Mouse (Mus musculus) brain, embryonic 14.5 days (tissue): Measurements from ENCODE around the gene Mylk. TPM values are rescaled to one million over a fixed set of nuclear protein-coding genes. Genes with fewer than 3 reads are reported as not detected.
A peak's percentile ranks its signal among the peaks of the same experiment; 100 is the strongest.
"Not testable (repeated sequence)": the region's sequence is repeated elsewhere in the genome, so short reads cannot be mapped to it uniquely, and the experiment has no call there.

Experiments used
- DNase-seq: peaks from one replicate; pipeline ENCODE4 v3.0.0-alpha.2; 2011; ENCODE audit warnings: low read depth
- CTCF ChIP-seq: fragments of 200-500 bp; IDR thresholded peaks from 2 replicates; pipeline ENCODE4 v1.5.1; 2012; ENCODE audit warnings: inconsistent platforms, mild to moderate bottlenecking, moderate library complexity, borderline replicate concordance; ENCODE audit not compliant: insufficient read depth, insufficient read length; ENCODE audit errors: extremely low read depth
- POLR2A ChIP-seq: fragments of 200-500 bp; IDR thresholded peaks from 2 replicates; pipeline ENCODE4 v1.6.1; 2012; ENCODE audit warnings: mild to moderate bottlenecking, inconsistent platforms, borderline replicate concordance; ENCODE audit not compliant: poor library complexity, insufficient read depth, insufficient read length, severe bottlenecking; ENCODE audit errors: extremely low read depth
- polyA plus RNA-seq: library from polyadenylated mRNA; depleted of rRNA; stranded (reverse); fragments of >200 nt; gene quantifications from 2 replicates; pipeline ENCODE4 v1.2.3, GENCODE M21; 2012; rRNA removed

Gene Mylk
- 5.7 and 8.9 TPM in 2 replicates for polyA plus RNA-seq

DNA sequence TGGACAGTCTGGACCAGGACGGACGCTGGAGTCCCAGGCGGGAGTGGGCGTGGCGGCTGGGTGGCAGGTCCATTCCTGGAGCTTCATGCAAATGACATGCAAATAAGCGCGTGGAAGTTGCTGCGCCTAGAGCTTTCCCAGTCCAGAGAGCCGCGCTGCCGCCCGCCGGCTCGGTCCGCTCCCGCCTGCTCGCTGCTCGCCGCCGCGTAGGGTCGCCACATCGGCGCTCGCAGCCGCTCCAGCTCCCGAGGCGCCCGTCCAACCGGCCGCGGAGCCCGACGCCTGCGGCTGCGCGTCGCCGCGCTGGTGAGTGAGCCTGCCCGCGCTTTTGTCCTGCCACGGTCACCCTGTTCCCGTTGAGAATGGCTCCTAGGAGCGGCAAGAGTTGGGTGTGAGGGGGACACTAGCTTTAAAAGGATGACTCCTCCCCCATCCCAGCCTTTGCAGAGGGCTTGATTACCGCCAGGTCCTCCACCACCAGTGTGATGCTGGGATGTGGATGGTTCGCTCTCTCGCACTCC, at the start of gene Mylk:
Mylk (plus strand) TSS at position 146 of the 521 bp plus-strand sequence.
- DNase-seq = peak; percentile 94
- TF ChIP-seq POLR2A = peak; percentile 66
- TF ChIP-seq CTCF = no peak

DNA sequence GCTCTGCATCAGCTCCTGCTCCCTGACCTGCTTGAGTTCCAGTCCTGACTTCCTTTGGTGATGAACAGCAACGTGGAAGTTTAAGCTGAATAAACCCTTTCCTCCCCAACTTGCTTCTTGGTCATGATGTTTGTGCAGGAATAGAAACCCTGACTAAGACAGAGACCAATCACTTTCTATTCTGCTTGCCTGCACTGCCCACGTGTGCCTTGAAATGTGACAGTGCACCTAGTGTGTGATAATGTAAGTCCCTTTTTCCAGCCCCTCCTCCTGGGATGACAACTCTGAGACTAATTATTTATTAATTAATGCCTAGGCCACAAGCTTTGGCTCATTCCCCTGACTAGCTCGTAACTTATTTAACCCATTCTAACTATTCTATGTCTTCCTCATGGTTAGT, 46.3 kb upstream of the Mylk start:
- not testable (repeated sequence) for DNase-seq

DNA sequence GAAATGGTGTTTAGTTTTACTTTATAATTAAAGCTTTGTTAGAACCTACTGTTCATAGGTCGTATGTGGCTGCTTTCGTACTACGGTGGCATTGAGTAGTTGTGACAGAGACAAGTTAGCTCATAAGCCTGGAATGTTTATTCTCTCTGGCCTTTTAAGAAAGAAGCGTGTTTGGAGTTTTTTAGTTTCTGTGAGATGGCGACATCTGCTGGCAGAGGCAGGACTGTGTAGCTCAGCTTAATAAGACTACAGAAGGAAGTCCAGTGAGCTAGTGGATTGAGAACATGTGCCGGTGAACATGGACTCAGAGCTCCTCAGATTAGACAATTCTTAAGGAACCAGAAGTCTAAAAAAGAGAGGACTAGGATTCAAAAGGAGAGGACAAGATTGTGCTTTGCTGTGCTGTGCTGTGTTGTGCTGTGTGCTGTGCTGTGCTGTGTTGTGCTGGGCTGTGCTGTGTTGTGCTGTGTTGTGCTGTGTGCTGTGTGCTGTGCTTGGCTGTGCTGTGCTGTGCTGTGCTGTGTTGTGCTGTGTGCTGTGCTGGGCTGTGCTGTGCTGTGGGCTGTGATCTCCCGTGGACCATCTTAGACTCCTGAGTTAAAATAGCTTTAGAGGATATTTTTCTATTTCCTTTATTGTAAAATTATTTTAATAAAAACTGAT, 44.7 kb upstream of the Mylk start:
- peak; percentile 93 for DNase-seq
- no peak for TF ChIP-seq POLR2A
- peak; percentile 81; the same call in 1 of the 2 replicates for TF ChIP-seq CTCF

DNA sequence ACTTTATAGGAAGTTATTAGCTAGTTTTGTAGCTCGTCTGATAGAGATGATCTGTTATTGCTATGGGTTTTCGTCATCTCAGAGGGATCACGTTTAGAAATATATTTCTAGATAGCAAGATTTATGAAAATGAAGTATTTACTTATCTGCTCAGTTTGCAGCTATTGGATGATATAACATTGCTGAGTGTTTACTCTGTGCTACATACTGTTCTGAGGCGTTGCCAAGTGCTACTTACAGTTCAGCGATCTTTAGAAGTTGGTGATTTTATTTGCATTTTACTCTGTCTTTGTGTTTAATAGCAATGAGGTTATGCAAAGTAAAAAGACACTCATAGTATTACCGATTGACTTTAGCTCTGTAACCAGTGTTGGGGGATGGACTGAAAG, 44.2 kb upstream of the Mylk start:
- DNase-seq = no peak
- TF ChIP-seq CTCF (no peak), POLR2A (no peak)

DNA sequence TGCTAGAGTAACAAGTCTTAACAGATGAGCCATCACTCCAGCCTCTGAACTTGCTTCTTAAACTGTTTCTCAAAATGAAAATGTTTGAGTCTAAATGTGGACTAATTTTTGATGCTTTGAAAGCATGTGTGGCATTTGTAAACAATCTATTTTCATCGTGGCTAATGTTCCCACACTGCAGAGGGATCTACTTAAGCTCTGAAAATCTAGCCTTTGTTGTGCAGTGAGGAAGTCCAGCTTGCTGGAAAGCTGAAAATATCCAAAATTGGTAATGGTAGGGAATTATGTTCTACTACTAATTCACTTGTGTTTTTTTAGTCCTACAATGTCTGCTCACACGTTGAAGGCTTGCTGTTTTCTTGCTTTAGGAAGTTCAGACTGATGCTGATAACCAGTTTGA, 39.0 kb upstream of the Mylk start:
- TF ChIP-seq CTCF (no peak), POLR2A (no peak)
- no peak for DNase-seq

DNA sequence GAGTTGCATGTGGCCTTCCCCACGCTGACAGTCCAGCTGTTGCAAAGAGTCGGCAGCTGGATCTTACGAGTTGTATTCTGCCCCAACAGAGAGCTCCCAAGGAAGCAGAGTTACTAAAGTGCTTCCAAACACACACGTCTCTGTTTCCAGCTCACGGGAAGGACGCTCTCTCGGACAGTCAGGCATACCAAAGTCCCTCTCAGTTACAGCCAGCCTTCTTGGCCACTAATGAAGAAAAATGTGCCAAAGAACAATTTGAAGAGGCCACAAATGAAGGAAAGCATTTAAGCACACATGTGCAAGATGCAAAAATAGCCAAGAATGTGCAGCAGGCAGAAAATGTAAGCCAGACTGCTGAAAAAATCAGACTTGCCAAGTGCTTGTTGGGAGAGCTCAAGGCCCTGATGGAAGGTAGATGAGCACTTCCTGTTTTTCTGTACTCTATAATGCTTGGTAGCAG, 38.5 kb upstream of the Mylk start:
- no peak for DNase-seq
- no peak for TF ChIP-seq POLR2A
- no peak for TF ChIP-seq CTCF

DNA sequence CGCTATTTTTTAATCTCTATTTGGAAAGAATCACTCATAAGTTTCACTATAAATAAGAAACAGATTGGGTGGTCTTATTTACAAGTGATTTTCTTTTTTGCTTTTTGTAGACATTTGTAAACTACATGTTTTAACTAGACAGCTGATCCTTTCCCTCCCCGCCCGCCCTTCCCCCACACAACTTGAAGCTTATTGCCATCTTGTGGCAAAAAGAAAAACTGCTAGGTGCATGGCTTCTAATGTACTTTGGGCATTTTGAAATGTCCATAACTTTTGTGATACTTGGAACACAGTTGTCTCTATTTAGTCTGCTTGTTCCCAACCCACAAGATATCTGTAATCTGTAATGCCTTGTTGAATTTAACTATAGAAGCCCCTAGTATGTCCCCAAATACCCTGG, 33.5 kb upstream of the Mylk start:
- peak; percentile 50; the same call in 1 of the 2 replicates for TF ChIP-seq CTCF
- no peak for TF ChIP-seq POLR2A
- DNase-seq = peak; percentile 60

DNA sequence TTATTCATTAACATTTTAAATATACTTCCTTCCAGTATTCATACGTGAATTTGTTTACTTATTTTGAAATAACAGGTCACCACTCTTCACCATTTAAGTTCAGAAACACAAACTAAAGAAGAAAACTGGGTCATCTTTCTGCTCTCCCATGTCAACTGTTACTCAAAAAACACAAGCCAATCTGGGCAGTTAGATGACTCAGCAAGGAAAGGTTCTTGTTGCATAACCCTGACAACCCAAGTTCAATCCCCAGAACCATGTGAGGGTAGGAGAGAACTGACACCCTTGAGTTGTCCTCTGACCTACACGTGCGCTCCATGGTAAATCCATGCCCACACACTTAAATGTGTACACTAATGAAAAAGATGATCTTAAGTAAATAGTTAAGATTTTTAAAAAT, 19.9 kb upstream of the Mylk start:
- no peak for TF ChIP-seq POLR2A
- TF ChIP-seq CTCF = no peak

DNA sequence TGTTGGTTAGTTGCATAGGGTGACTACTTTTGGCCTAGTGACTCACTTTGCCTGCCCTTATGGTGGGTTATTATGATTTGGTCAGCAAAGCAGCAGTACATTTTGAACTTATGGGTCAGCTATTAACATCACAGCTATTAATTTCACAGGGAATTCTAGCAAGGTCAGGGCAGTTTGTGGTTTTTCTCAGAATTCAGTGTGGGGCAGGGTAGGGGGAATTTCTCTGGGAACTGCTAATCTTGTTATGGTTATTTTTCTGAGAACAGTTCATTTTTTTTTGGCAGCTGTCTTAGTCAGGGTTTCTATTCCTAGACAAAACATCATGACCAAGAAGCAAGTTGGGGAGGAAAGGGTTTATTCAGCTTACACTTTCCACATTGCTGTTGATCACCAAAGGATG, 16.4 kb upstream of the Mylk start:
- not testable (repeated sequence) for DNase-seq

More for the DNA sequence above, 19.9 kb upstream of the Mylk start:
- DNase-seq = no peak

DNA sequence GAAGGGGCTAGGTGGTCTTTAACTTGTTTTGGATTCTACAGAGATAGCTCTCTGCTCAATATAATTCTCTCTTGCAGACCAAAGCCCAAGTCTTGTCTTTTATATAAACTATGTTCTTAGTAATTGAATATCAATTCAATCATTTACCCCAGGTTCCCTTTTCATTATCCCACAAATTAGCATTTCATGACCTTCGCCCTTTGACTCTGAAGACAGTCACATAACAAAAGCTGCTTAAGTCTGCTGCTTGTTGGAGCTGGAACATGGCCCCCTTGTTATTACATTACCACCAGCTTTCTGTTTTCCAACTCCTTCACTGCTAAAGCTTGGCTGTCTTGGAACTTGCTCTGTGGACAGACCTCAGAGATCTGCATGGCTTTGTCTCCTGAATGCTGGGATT, 15.6 kb upstream of the Mylk start:
- no peak for TF ChIP-seq CTCF
- TF ChIP-seq POLR2A = no peak
- DNase-seq = no peak

DNA sequence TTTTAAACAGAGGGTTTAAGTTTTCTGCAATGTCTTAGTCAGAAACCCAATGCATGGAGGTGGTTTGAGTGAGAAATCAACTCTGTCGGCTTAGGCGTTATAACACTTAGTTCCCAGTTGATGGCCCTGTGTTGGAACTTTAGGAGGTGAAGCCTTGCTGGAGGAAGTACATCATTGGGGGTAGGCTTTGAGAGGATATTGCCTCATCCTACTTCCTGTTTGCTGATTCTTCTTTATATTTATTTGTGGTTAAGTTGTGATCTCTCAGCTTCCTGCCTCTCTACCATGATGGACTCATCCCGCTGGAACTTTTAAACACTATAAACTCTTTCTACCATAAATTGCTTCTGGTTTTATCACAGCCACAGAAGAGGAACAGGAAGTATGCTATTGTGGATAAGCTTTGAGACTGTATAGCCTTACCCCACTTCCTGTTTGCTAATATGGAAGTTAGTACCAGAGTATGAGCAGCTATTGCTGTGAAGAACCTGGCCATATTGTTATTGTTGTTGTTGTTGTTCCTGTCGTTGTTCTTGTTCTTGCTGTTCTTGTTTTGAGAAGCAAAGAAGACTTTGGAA, 6.3 kb upstream of the Mylk start:
- TF ChIP-seq CTCF (no peak), POLR2A (no peak)
- no peak for DNase-seq

DNA sequence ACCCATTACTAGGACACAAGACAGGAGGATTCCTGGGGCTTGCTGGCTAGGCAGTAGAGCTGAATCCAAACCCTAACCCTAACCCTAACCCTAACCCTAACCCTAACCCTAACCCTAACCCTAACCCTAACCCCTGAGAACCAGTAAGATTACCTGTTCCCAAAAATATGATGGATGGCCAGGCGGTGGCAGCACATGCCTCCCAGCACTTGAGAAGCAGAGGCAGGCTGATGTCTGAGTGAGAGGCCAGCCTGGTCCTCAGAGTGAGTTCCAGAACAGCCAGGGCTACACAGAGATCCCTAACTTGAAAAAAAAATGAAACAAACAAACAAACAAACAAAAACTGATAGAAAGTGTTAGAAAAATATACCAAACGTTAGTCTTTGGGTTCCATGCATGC, 2.1 kb upstream of the Mylk start:
- TF ChIP-seq CTCF (no peak), POLR2A (no peak)
- no peak for DNase-seq
